Mouse (Mus musculus): ENCODE data around the gene Dlx6.

The Dlx6 gene

DNA sequence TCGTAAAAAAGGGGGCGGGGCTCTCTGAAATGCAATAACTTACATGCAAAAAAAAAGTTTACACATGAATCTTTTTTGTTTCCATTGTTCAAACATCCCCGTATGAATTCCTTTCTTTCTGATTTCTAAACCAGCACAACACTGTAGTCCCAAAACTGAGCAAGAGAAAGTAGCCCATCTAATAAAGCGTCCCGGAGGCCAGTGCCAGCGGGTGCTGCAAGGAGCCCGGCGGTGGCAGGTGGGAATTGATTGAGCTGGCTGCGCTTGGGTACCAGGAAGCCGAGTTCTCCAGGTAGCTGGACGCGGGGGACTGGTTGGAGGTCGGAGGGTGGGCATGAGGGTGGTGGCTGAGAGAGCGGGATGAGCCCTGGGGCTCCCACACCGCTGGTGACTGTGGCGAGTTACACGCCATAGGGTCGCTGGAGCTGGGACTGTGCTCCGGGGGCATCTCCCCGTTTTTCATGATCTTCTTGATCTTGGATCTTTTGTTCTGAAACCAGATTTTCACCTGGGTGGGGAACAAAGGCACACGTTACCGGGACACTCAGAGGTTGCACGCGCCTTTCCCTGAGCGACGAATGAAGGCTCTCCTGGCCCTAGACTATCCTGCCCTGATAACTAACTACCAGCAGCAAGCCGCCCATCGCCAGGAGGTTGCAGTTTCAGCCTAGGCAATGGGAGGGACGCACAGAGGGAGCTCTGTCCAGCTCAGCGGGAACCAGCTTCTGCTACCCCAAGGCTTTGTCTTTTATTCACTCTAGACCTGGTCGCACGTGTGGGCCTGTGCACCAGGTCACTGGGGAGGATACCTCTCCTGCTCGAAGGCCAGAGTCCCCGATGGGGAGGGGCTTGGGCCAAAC is 15.1 kb downstream of the Dlx6 start:
- DNase-seq, result no peak

GRCm38 (mm10) chr6:6878841-6879291 is 15.7 kb downstream of the Dlx6 start:
- no peak for DNase-seq

- no peak for DNase-seq
These were observed 16.5 kb downstream of the Dlx6 start for GRCm38 (mm10) chr6:6879371-6880325.

DNA sequence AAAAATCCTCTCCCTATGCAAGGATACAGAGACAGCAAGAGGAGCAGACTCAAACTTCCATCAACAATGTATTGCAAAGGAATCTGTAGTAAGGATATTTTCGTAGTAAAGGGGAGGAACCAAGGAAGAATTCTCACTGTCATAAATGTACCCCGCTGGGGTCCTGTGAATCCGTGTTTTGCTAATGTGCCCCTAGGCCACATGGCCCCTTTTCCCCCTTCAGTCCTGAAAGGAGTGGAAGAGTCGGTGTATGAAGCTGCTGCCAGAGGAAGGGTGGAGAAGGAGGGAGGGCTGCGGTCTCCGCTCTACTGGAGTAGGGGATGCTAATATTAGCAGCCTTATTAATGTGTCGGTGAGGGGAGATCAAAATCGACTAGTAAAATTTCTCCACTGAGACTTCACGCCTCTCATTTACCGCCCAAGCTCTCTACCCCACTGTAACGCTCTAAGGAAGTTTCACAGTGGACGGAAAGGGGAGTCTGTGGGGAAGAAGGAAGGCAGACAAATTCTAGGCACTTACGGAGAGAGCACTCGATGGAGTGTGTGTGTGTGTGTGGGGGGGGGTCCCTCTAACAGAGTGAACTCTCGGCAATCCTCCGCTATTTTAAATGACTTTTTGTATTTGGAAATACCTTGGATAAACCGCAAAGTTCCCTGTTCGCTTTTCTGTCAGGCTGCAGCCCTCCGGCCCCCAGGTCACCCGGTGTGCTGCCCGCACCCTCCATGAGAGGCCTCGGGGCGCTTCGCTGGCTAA is 17.4 kb downstream of the Dlx6 start:
- no peak for DNase-seq

GRCm38 (mm10) chr6:6881115-6881637 is 18.0 kb downstream of the Dlx6 start:
- no peak for DNase-seq

DNA sequence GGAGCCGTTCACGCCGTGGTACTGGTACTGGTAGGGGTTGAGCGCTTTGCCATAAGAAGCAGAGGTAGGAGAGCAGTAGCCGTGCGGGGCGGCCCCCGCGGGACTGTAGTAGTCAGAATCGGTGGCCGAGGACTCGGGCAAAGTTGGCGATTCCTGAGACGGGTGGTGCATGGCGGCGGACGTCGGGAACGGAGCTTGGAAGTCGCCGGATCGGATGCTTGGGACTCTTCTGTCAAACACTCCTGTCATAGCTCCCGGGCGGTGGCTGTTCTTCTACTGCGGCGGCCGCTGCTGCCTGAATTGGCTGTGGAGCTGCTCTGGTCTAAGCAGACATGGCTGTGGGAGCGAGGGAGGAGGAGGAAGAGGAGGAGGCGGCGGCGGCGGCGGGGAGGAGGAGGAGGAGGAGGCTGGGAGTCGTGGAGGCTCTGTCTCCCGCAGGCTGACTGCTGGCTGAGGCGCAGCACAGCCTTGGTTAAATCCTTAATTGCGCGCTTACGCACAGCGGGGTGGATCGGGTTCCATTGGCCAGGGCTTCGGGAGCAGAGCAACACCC is 18.6 kb downstream of the Dlx6 start, which contains the start of gene Dlx5:
TSS of gene Dlx5 (minus strand) at position 448 of the 553 bp plus-strand sequence.
- DNase-seq, result peak; percentile 8

- DNase-seq, result no peak
These were observed 19.2 kb downstream of the Dlx6 start for GRCm38 (mm10) chr6:6882266-6882797.

GRCm38 (mm10) chr6:6884897-6885296 is 21.8 kb downstream of the Dlx6 start:
- DNase-seq, result peak; percentile 38

GRCm38 (mm10) chr6:6886225-6886624 is 23.1 kb downstream of the Dlx6 start:
- no peak for DNase-seq

- DNase-seq, result no peak
These were observed 26.9 kb downstream of the Dlx6 start for GRCm38 (mm10) chr6:6890047-6890446.

- DNase-seq, result peak; percentile 68
These were observed 46.5 kb downstream of the Dlx6 start for GRCm38 (mm10) chr6:6909586-6909985.

GRCm38 (mm10) chr6:6914304-6914703 is 51.2 kb downstream of the Dlx6 start:
- DNase-seq, result no peak

- DNase-seq, result peak; percentile 71
These were observed 51.9 kb downstream of the Dlx6 start for GRCm38 (mm10) chr6:6914849-6915525.

- no peak for DNase-seq
These were observed 52.4 kb downstream of the Dlx6 start for GRCm38 (mm10) chr6:6915526-6915915.

- DNase-seq, result no peak
These were observed 54.2 kb downstream of the Dlx6 start for GRCm38 (mm10) chr6:6917334-6917733.
